Mouse (Mus musculus): ENCODE data around the gene Olfr1226.
"Not testable (repeated sequence)": the region's sequence is repeated elsewhere in the genome, so short reads cannot be mapped to it uniquely, and the experiment has no call there.

Olfr1226 gene

GRCm38 (mm10) chr2:89199948-89200347, at the start of gene Olfr1226:
Olfr1226 (minus strand) TSS chr2:89200048.
- no peak for DNase-seq (ENCODE audit: low read depth, low spot score)

- no peak for DNase-seq (ENCODE audit: low read depth, low spot score)
These were observed 3.4 kb downstream of the Olfr1226 start for GRCm38 (mm10) chr2:89196325-89196982.

- no peak for DNase-seq (ENCODE audit: low read depth, low spot score)
These were observed 25.3 kb downstream of the Olfr1226 start, which contains the start of gene Olfr1225 for GRCm38 (mm10) chr2:89174569-89174968. Olfr1225 (minus strand) TSS chr2:89174669.

- DNase-seq (ENCODE audit: low read depth, low spot score) = not testable (repeated sequence)
These were observed 35.1 kb downstream of the Olfr1226 start for GRCm38 (mm10) chr2:89164711-89165110.

GRCm38 (mm10) chr2:89163991-89164390, 35.9 kb downstream of the Olfr1226 start, which contains the start of gene Olfr1224-ps1:
Olfr1224-ps1 (minus strand) TSS chr2:89164091.
- DNase-seq (ENCODE audit: low read depth, low spot score) = not testable (repeated sequence)

GRCm38 (mm10) chr2:89151460-89151859, 48.4 kb downstream of the Olfr1226 start, which contains the start of gene Olfr1223:
Olfr1223 (minus strand) TSS chr2:89151560.
- no peak for DNase-seq (ENCODE audit: low read depth, low spot score)
